Mouse (Mus musculus): ENCODE data around the gene Atp10a.

DNA sequence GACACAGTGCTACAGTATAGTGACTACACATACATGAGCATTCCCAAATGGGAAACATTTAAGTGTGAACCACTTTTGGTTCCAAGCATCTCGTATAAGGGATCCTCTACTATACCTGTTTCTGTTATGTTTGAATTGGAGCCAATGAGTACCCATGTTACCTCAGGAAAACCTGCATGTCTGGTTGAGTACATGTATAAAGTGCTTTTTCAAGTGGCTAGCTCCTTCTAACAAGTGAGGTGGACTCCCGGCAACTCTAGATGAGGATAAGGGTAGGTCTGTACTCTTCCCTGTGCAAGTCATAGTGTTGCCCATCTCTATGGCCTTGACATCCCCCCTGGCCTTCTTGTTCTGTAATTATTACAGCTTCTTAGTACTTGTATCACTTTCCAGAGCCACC, 31.0 kb downstream of the Atp10a start:
- TF ChIP-seq EP300 (IDR thresholded peaks at IDR 0.05; ENCODE audit: low read depth) (no peak), CTCF (IDR thresholded peaks at IDR 0.05; ENCODE audit: low read depth) (no peak)

Measured in liver, embryonic 14.5 days (tissue).